Mouse (Mus musculus): ENCODE measurements around the gene Ring1. TPM values are rescaled to one million over a fixed set of nuclear protein-coding genes. Genes with fewer than 3 reads are reported as not detected.
"Not testable (repeated sequence)": the region's sequence is repeated elsewhere in the genome, so short reads cannot be mapped to it uniquely, and the experiment has no call there.

Gene Ring1
- polyA plus RNA-seq, 1 experiment from 2014 or later, result 5.5 TPM

- H3K9ac ChIP-seq, result no peak overlapping the region
- 69% methylated on average over 8 of the region's 8 CpGs for WGBS (ENCODE audit: insufficient replicate concordance)
- no peak overlapping the region for H3K4me3 ChIP-seq (replicated peaks)
- peaks cover 11% of the 10 kb centered on the region for H3K36me3 ChIP-seq (replicated peaks)
- ATAC-seq (ENCODE audit: insufficient read depth), result no peak
- no peak overlapping the region for H3K4me2 ChIP-seq
- no peak overlapping the region for H3K27ac ChIP-seq (replicated peaks)
- no peaks in the 10 kb centered on the region for H3K9me3 ChIP-seq (replicated peaks)
- H3K27me3 ChIP-seq, result peaks cover 12% of the 10 kb centered on the region
- H3K4me1 ChIP-seq (replicated peaks), result peaks cover 15% of the 10 kb centered on the region
These were observed 29.5 kb downstream of the Ring1 start for GRCm38 (mm10) chr17:33994959-33995358.

GRCm38 (mm10) chr17:33991788-33992664 lies 32.5 kb downstream of the Ring1 start:
- Histone ChIP-seq H3K27me3 (peaks cover 19% of the 10 kb centered on the region), H3K4me2 (no peak overlapping the region), H3K9ac (no peak overlapping the region), H3K4me3 (replicated peaks) (no peak overlapping the region), H3K27ac (replicated peaks) (no peak overlapping the region), H3K4me1 (replicated peaks) (peaks cover 3% of the 10 kb centered on the region; the same call in 1 of the 2 replicates), H3K9me3 (replicated peaks) (no peaks in the 10 kb centered on the region), H3K36me3 (replicated peaks) (peaks cover 11% of the 10 kb centered on the region)
- 28% methylated on average over 10 of the region's 10 CpGs for WGBS (ENCODE audit: insufficient replicate concordance)
- no peak for ATAC-seq (ENCODE audit: insufficient read depth)

- WGBS (ENCODE audit: insufficient replicate concordance), result 2% methylated on average over 8 of the region's 8 CpGs
These were observed 42.3 kb downstream of the Ring1 start for GRCm38 (mm10) chr17:33982136-33982535.

GRCm38 (mm10) chr17:33981192-33981909 lies 43.1 kb downstream of the Ring1 start:
- under 1% methylated on average over 27 of the region's 27 CpGs for WGBS (ENCODE audit: insufficient replicate concordance)
- H3K9me3 ChIP-seq (replicated peaks); H3K36me3 ChIP-seq (replicated peaks): not testable (repeated sequence)
- H3K27ac ChIP-seq (replicated peaks), result peak overlapping the region; percentile 72
- peak overlapping the region; percentile 40; the same call in 1 of the 2 replicates for H3K9ac ChIP-seq
- H3K4me1 ChIP-seq (replicated peaks), result peaks cover 43% of the 10 kb centered on the region
- H3K27me3 ChIP-seq, result peaks cover 34% of the 10 kb centered on the region
- peak overlapping the region; percentile 84 for H3K4me2 ChIP-seq
- ATAC-seq (ENCODE audit: insufficient read depth), result peak; percentile 58
- H3K4me3 ChIP-seq (replicated peaks), result peak overlapping the region; percentile 64

More at GRCm38 (mm10) chr17:33982136-33982535, 42.3 kb downstream of the Ring1 start:
- not testable (repeated sequence) for H3K27ac ChIP-seq (replicated peaks); H3K36me3 ChIP-seq (replicated peaks); H3K9me3 ChIP-seq (replicated peaks); ATAC-seq (ENCODE audit: insufficient read depth); H3K9ac ChIP-seq
- Histone ChIP-seq H3K4me2 (peak overlapping the region; percentile 84), H3K4me3 (replicated peaks) (peak overlapping the region; percentile 64; the same call in 1 of the 2 replicates), H3K4me1 (replicated peaks) (peaks cover 43% of the 10 kb centered on the region), H3K27me3 (peaks cover 29% of the 10 kb centered on the region)

- H3K9me3 ChIP-seq (replicated peaks), result no peaks in the 10 kb centered on the region
- 67% methylated on average over 19 of the region's 19 CpGs for WGBS (ENCODE audit: insufficient replicate concordance)
- H3K4me1 ChIP-seq (replicated peaks), result peaks cover 43% of the 10 kb centered on the region
- H3K27me3 ChIP-seq, result peaks cover 39% of the 10 kb centered on the region
- peak overlapping the region; percentile 84 for H3K4me2 ChIP-seq
- no peak for ATAC-seq (ENCODE audit: insufficient read depth)
- no peaks in the 10 kb centered on the region for H3K36me3 ChIP-seq (replicated peaks)
- no peak overlapping the region for H3K9ac ChIP-seq
- no peak overlapping the region for H3K4me3 ChIP-seq (replicated peaks)
- H3K27ac ChIP-seq (replicated peaks), result peak overlapping the region; percentile 65; the same call in 1 of the 2 replicates
These were observed 44.1 kb downstream of the Ring1 start for GRCm38 (mm10) chr17:33980181-33981035.

- Histone ChIP-seq H3K27me3 (peaks cover 39% of the 10 kb centered on the region), H3K4me2 (no peak overlapping the region), H3K36me3 (replicated peaks) (no peaks in the 10 kb centered on the region), H3K9ac (no peak overlapping the region), H3K4me3 (replicated peaks) (no peak overlapping the region), H3K4me1 (replicated peaks) (peaks cover 43% of the 10 kb centered on the region), H3K9me3 (replicated peaks) (no peaks in the 10 kb centered on the region), H3K27ac (replicated peaks) (peak overlapping the region; percentile 65)
- 50% methylated on average over 6 of the region's 6 CpGs for WGBS (ENCODE audit: insufficient replicate concordance)
- no peak for ATAC-seq (ENCODE audit: insufficient read depth)
These were observed 44.9 kb downstream of the Ring1 start for GRCm38 (mm10) chr17:33979512-33980050.

GRCm38 (mm10) chr17:33978631-33979031 lies 45.8 kb downstream of the Ring1 start:
- H3K4me2 ChIP-seq, result peak overlapping the region; percentile 88
- no peaks in the 10 kb centered on the region for H3K9me3 ChIP-seq (replicated peaks)
- H3K4me1 ChIP-seq (replicated peaks), result peaks cover 46% of the 10 kb centered on the region
- peak; percentile 85 for ATAC-seq (ENCODE audit: insufficient read depth)
- peaks cover 39% of the 10 kb centered on the region for H3K27me3 ChIP-seq
- H3K36me3 ChIP-seq (replicated peaks), result no peaks in the 10 kb centered on the region
- H3K9ac ChIP-seq, result peak overlapping the region; percentile 40; the same call in 1 of the 2 replicates
- WGBS (ENCODE audit: insufficient replicate concordance), result under 1% methylated on average over 17 of the region's 17 CpGs
- peak overlapping the region; percentile 68 for H3K27ac ChIP-seq (replicated peaks)
- H3K4me3 ChIP-seq (replicated peaks), result peak overlapping the region; percentile 60

GRCm38 (mm10) chr17:33977861-33978557 lies 46.5 kb downstream of the Ring1 start:
- Histone ChIP-seq H3K4me2 (peak overlapping the region; percentile 88), H3K36me3 (replicated peaks) (no peaks in the 10 kb centered on the region), H3K27ac (replicated peaks) (peak overlapping the region; percentile 68), H3K4me1 (replicated peaks) (peaks cover 48% of the 10 kb centered on the region), H3K27me3 (peaks cover 39% of the 10 kb centered on the region), H3K9me3 (replicated peaks) (no peaks in the 10 kb centered on the region), H3K4me3 (replicated peaks) (peak overlapping the region; percentile 60), H3K9ac (peak overlapping the region; percentile 40)
- 3% methylated on average over 57 of the region's 57 CpGs for WGBS (ENCODE audit: insufficient replicate concordance)
- ATAC-seq (ENCODE audit: insufficient read depth), result no peak

- WGBS (ENCODE audit: insufficient replicate concordance), result 39% methylated on average over 3 of the region's 3 CpGs
- Histone ChIP-seq H3K36me3 (replicated peaks) (no peaks in the 10 kb centered on the region), H3K9ac (no peak overlapping the region), H3K4me1 (replicated peaks) (peaks cover 16% of the 10 kb centered on the region), H3K4me2 (no peak overlapping the region), H3K27ac (replicated peaks) (no peak overlapping the region), H3K4me3 (replicated peaks) (no peak overlapping the region), H3K27me3 (peaks cover 34% of the 10 kb centered on the region), H3K9me3 (replicated peaks) (no peaks in the 10 kb centered on the region)
- no peak for ATAC-seq (ENCODE audit: insufficient read depth)
These were observed 50.9 kb downstream of the Ring1 start for GRCm38 (mm10) chr17:33973572-33973971.

GRCm38 (mm10) chr17:33972691-33973090 lies 51.8 kb downstream of the Ring1 start:
- H3K4me1 ChIP-seq (replicated peaks), result peaks cover 7% of the 10 kb centered on the region
- H3K4me2 ChIP-seq, result no peak overlapping the region
- WGBS (ENCODE audit: insufficient replicate concordance), result 6% methylated on average over 1 of the region's 1 CpGs
- ATAC-seq (ENCODE audit: insufficient read depth), result no peak
- H3K9ac ChIP-seq, result no peak overlapping the region
- H3K27me3 ChIP-seq, result peaks cover 25% of the 10 kb centered on the region
- H3K27ac ChIP-seq (replicated peaks), result no peak overlapping the region
- H3K9me3 ChIP-seq (replicated peaks), result no peaks in the 10 kb centered on the region
- H3K4me3 ChIP-seq (replicated peaks), result no peak overlapping the region
- H3K36me3 ChIP-seq (replicated peaks), result no peaks in the 10 kb centered on the region

All from liver, embryonic 15.5 days (tissue).